Mouse (Mus musculus): ENCODE measurements around the gene Gm38119. TPM values are rescaled to one million over a fixed set of nuclear protein-coding genes. Genes with fewer than 3 reads are reported as not detected.

Gene Gm38119
- polyA plus RNA-seq (2014; fragmentation: Nextera tagmentation; extraction: Ambion mirVana): not detected in 2 replicates

GRCm38 (mm10) chr3:92738996-92739395 lies at the start of gene Gm38119:
Gene Gm38119, minus strand, starts transcription at chr3:92739096.
- no peak for ATAC-seq (ENCODE audit: insufficient read depth, low FRiP score, low TSS enrichment)
- Histone ChIP-seq H3K4me1 (ENCODE audit: control insufficient read depth, insufficient read depth, low read length) (no peaks in the 10 kb centered on the region), H3K9ac (ENCODE audit: low read length) (no peak within 1 kb of the TSS), H3K4me3 (ENCODE audit: low read depth, low read length) (no peak within 1 kb of the TSS), H3K27ac (ENCODE audit: low read depth, low read length) (no peak within 1 kb of the TSS), H3K9me3 (ENCODE audit: control insufficient read depth, low read length) (no peaks in the 10 kb centered on the region), H3K27me3 (ENCODE audit: control insufficient read depth, insufficient read depth, low read length) (no peaks in the 10 kb centered on the region), H3K4me2 (ENCODE audit: low read depth) (no peak within 1 kb of the TSS), H3K36me3 (ENCODE audit: control insufficient read depth, insufficient read depth, low read length) (no peaks in the 10 kb centered on the region)
- WGBS: 71% methylated on average over 1 of the region's 1 CpGs
- no peak for DNase-seq (ENCODE audit: low spot score)

GRCm38 (mm10) chr3:92778799-92779198 lies 39.9 kb upstream of the Gm38119 start, which contains the start of gene Lce1i:
Gene Lce1i, minus strand, starts transcription at chr3:92778899.
- ATAC-seq (ENCODE audit: insufficient read depth, low FRiP score, low TSS enrichment) (no peak), DNase-seq (ENCODE audit: low spot score) (no peak)
- H3K36me3 ChIP-seq (ENCODE audit: control insufficient read depth, insufficient read depth, low read length): no peaks in the 10 kb centered on the region
- H3K27ac ChIP-seq (ENCODE audit: low read depth, low read length): no peak within 1 kb of the TSS
- 85% methylated on average over 1 of the region's 1 CpGs for WGBS
- H3K4me1 ChIP-seq (ENCODE audit: control insufficient read depth, insufficient read depth, low read length): no peaks in the 10 kb centered on the region
- no peak within 1 kb of the TSS for H3K4me2 ChIP-seq (ENCODE audit: low read depth)
- H3K9me3 ChIP-seq (ENCODE audit: control insufficient read depth, low read length): no peaks in the 10 kb centered on the region
- no peak within 1 kb of the TSS for H3K9ac ChIP-seq (ENCODE audit: low read length)
- H3K27me3 ChIP-seq (ENCODE audit: control insufficient read depth, insufficient read depth, low read length): no peaks in the 10 kb centered on the region
- no peak within 1 kb of the TSS for H3K4me3 ChIP-seq (ENCODE audit: low read depth, low read length)

GRCm38 (mm10) chr3:92771573-92771972 lies 32.7 kb upstream of the Gm38119 start:
- DNase-seq (ENCODE audit: low spot score) (no peak), ATAC-seq (ENCODE audit: insufficient read depth, low FRiP score, low TSS enrichment) (no peak)
- Histone ChIP-seq H3K9ac (ENCODE audit: low read length) (no peak overlapping the region), H3K4me1 (ENCODE audit: control insufficient read depth, insufficient read depth, low read length) (no peaks in the 10 kb centered on the region), H3K4me2 (ENCODE audit: low read depth) (no peak overlapping the region), H3K4me3 (ENCODE audit: low read depth, low read length) (no peak overlapping the region), H3K36me3 (ENCODE audit: control insufficient read depth, insufficient read depth, low read length) (no peaks in the 10 kb centered on the region), H3K9me3 (ENCODE audit: control insufficient read depth, low read length) (no peaks in the 10 kb centered on the region), H3K27me3 (ENCODE audit: control insufficient read depth, insufficient read depth, low read length) (no peaks in the 10 kb centered on the region), H3K27ac (ENCODE audit: low read depth, low read length) (no peak overlapping the region)
- 23% methylated on average over 3 of the region's 3 CpGs for WGBS

- H3K4me2 ChIP-seq (ENCODE audit: low read depth): no peak within 1 kb of the TSS
- H3K27me3 ChIP-seq (ENCODE audit: control insufficient read depth, insufficient read depth, low read length): no peaks in the 10 kb centered on the region
- H3K9me3 ChIP-seq (ENCODE audit: control insufficient read depth, low read length): no peaks in the 10 kb centered on the region
- no peaks in the 10 kb centered on the region for H3K4me1 ChIP-seq (ENCODE audit: control insufficient read depth, insufficient read depth, low read length)
- 100% methylated on average over 1 of the region's 1 CpGs for WGBS
- no peak for DNase-seq (ENCODE audit: low spot score)
- H3K27ac ChIP-seq (ENCODE audit: low read depth, low read length): no peak within 1 kb of the TSS
- no peak within 1 kb of the TSS for H3K4me3 ChIP-seq (ENCODE audit: low read depth, low read length)
- no peak for ATAC-seq (ENCODE audit: insufficient read depth, low FRiP score, low TSS enrichment)
- H3K9ac ChIP-seq (ENCODE audit: low read length): no peak within 1 kb of the TSS
- H3K36me3 ChIP-seq (ENCODE audit: control insufficient read depth, insufficient read depth, low read length): no peaks in the 10 kb centered on the region
Measured at GRCm38 (mm10) chr3:92764965-92765364, 26.1 kb upstream of the Gm38119 start, which contains the start of gene Lce1h. Gene Lce1h, minus strand, starts transcription at chr3:92765065.

GRCm38 (mm10) chr3:92753197-92753596 lies 14.3 kb upstream of the Gm38119 start:
- Histone ChIP-seq H3K9me3 (ENCODE audit: control insufficient read depth, low read length) (no peaks in the 10 kb centered on the region), H3K9ac (ENCODE audit: low read length) (no peak overlapping the region), H3K36me3 (ENCODE audit: control insufficient read depth, insufficient read depth, low read length) (no peaks in the 10 kb centered on the region), H3K27me3 (ENCODE audit: control insufficient read depth, insufficient read depth, low read length) (no peaks in the 10 kb centered on the region), H3K27ac (ENCODE audit: low read depth, low read length) (no peak overlapping the region), H3K4me3 (ENCODE audit: low read depth, low read length) (no peak overlapping the region), H3K4me2 (ENCODE audit: low read depth) (no peak overlapping the region), H3K4me1 (ENCODE audit: control insufficient read depth, insufficient read depth, low read length) (no peaks in the 10 kb centered on the region)
- DNase-seq (ENCODE audit: low spot score) (no peak), ATAC-seq (ENCODE audit: insufficient read depth, low FRiP score, low TSS enrichment) (no peak)
- 42% methylated on average over 3 of the region's 3 CpGs for WGBS

GRCm38 (mm10) chr3:92752238-92752637 lies 13.3 kb upstream of the Gm38119 start, which contains the start of gene Lce1g:
Gene Lce1g, minus strand, starts transcription at chr3:92752338.
- Histone ChIP-seq H3K4me1 (ENCODE audit: control insufficient read depth, insufficient read depth, low read length) (no peaks in the 10 kb centered on the region), H3K36me3 (ENCODE audit: control insufficient read depth, insufficient read depth, low read length) (no peaks in the 10 kb centered on the region), H3K27ac (ENCODE audit: low read depth, low read length) (no peak within 1 kb of the TSS), H3K9me3 (ENCODE audit: control insufficient read depth, low read length) (no peaks in the 10 kb centered on the region), H3K4me3 (ENCODE audit: low read depth, low read length) (no peak within 1 kb of the TSS), H3K9ac (ENCODE audit: low read length) (no peak within 1 kb of the TSS), H3K27me3 (ENCODE audit: control insufficient read depth, insufficient read depth, low read length) (no peaks in the 10 kb centered on the region), H3K4me2 (ENCODE audit: low read depth) (no peak within 1 kb of the TSS)
- no peak for DNase-seq (ENCODE audit: low spot score)
- 90% methylated on average over 1 of the region's 1 CpGs for WGBS
- no peak for ATAC-seq (ENCODE audit: insufficient read depth, low FRiP score, low TSS enrichment)

- H3K4me2 ChIP-seq (ENCODE audit: low read depth): no peak overlapping the region
- H3K9ac ChIP-seq (ENCODE audit: low read length): no peak overlapping the region
- H3K27me3 ChIP-seq (ENCODE audit: control insufficient read depth, insufficient read depth, low read length): no peaks in the 10 kb centered on the region
- H3K9me3 ChIP-seq (ENCODE audit: control insufficient read depth, low read length): no peaks in the 10 kb centered on the region
- H3K4me3 ChIP-seq (ENCODE audit: low read depth, low read length): no peak overlapping the region
- no peaks in the 10 kb centered on the region for H3K36me3 ChIP-seq (ENCODE audit: control insufficient read depth, insufficient read depth, low read length)
- no peaks in the 10 kb centered on the region for H3K4me1 ChIP-seq (ENCODE audit: control insufficient read depth, insufficient read depth, low read length)
- DNase-seq (ENCODE audit: low spot score): no peak
- ATAC-seq (ENCODE audit: insufficient read depth, low FRiP score, low TSS enrichment): no peak
- no peak overlapping the region for H3K27ac ChIP-seq (ENCODE audit: low read depth, low read length)
- 90% methylated on average over 5 of the region's 5 CpGs for WGBS
Measured at GRCm38 (mm10) chr3:92722631-92723030, 16.3 kb downstream of the Gm38119 start.

GRCm38 (mm10) chr3:92720250-92720649 lies 18.6 kb downstream of the Gm38119 start, which contains the start of gene Lce1f:
Gene Lce1f, minus strand, starts transcription at chr3:92720350.
- WGBS: 82% methylated on average over 3 of the region's 3 CpGs
- Histone ChIP-seq H3K36me3 (ENCODE audit: control insufficient read depth, insufficient read depth, low read length) (no peaks in the 10 kb centered on the region), H3K9ac (ENCODE audit: low read length) (no peak within 1 kb of the TSS), H3K4me1 (ENCODE audit: control insufficient read depth, insufficient read depth, low read length) (no peaks in the 10 kb centered on the region), H3K27me3 (ENCODE audit: control insufficient read depth, insufficient read depth, low read length) (no peaks in the 10 kb centered on the region), H3K4me2 (ENCODE audit: low read depth) (no peak within 1 kb of the TSS), H3K27ac (ENCODE audit: low read depth, low read length) (no peak within 1 kb of the TSS), H3K4me3 (ENCODE audit: low read depth, low read length) (no peak within 1 kb of the TSS), H3K9me3 (ENCODE audit: control insufficient read depth, low read length) (no peaks in the 10 kb centered on the region)
- DNase-seq (ENCODE audit: low spot score) (no peak), ATAC-seq (ENCODE audit: insufficient read depth, low FRiP score, low TSS enrichment) (no peak)

GRCm38 (mm10) chr3:92715122-92715521 lies 23.8 kb downstream of the Gm38119 start:
- Histone ChIP-seq H3K4me1 (ENCODE audit: control insufficient read depth, insufficient read depth, low read length) (no peaks in the 10 kb centered on the region), H3K4me3 (ENCODE audit: low read depth, low read length) (no peak overlapping the region), H3K9me3 (ENCODE audit: control insufficient read depth, low read length) (no peaks in the 10 kb centered on the region), H3K27me3 (ENCODE audit: control insufficient read depth, insufficient read depth, low read length) (no peaks in the 10 kb centered on the region), H3K4me2 (ENCODE audit: low read depth) (no peak overlapping the region), H3K36me3 (ENCODE audit: control insufficient read depth, insufficient read depth, low read length) (no peaks in the 10 kb centered on the region), H3K27ac (ENCODE audit: low read depth, low read length) (no peak overlapping the region), H3K9ac (ENCODE audit: low read length) (no peak overlapping the region)
- no peak for DNase-seq (ENCODE audit: low spot score)
- ATAC-seq (ENCODE audit: insufficient read depth, low FRiP score, low TSS enrichment): no peak
